Mouse (Mus musculus) E14TG2a.4 (cell line): ENCODE data around the gene Gm21915.

Experiments
- CTCF ChIP-seq: conservative IDR thresholded peaks from 2 replicates; pipeline ENCODE4 v1.5.1; 2014; ENCODE audit warnings: low read length
- NANOG ChIP-seq: IDR thresholded peaks from 2 replicates; pipeline ENCODE4 v1.6.1; 2014; ENCODE audit warnings: borderline replicate concordance, low read length, mixed read lengths
- POU5F1 ChIP-seq: IDR thresholded peaks from 2 replicates; pipeline ENCODE4 v1.6.1; 2014; ENCODE audit warnings: low read length, borderline replicate concordance

DNA sequence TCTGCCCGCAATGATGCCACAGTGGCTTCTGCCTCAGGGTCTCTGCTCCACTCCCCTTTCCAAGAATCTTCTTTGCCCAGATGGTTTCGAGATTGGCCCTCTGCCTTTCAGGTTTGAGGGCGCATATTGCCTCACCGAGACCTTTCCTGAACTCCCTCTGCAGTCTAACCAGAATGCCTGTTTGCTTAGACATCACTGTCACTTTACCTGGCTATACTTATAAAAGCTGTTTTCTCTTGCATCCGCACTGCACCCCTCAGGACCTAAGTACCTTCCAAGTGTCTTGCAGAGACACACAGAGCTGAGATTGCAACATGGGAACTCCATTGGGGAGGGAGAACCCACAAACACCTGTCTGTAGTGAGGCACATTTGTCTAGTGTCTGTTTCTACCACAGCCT is 29.8 kb downstream of the Gm21915 start:
- TF ChIP-seq CTCF (no peak), NANOG (no peak), POU5F1 (peak; percentile 37; the same call in 1 of the 2 replicates)
